Mouse (Mus musculus): ENCODE measurements around the gene Erc1.

Erc1 gene

GRCm38 (mm10) chr6:119584061-119584460 lies 263.9 kb downstream of the Erc1 start:
- 65% methylated on average over 1 of the region's 1 CpGs for WGBS

- WGBS = 97% methylated on average over 5 of the region's 5 CpGs
Measured at GRCm38 (mm10) chr6:119583165-119583564, 264.8 kb downstream of the Erc1 start.

- 95% methylated on average over 4 of the region's 4 CpGs for whole genome bisulfite sequencing
Measured at GRCm38 (mm10) chr6:119576706-119577105, 271.3 kb downstream of the Erc1 start.

GRCm38 (mm10) chr6:119575331-119575730 lies 272.6 kb downstream of the Erc1 start:
- 96% methylated on average over 12 of the region's 12 CpGs for WGBS

- WGBS = 70% methylated on average over 7 of the region's 7 CpGs
Measured at GRCm38 (mm10) chr6:119572296-119572695, 275.7 kb downstream of the Erc1 start.

GRCm38 (mm10) chr6:119570797-119571196 lies 277.2 kb downstream of the Erc1 start:
- 84% methylated on average over 4 of the region's 4 CpGs for WGBS

GRCm38 (mm10) chr6:119568339-119568738 lies 279.6 kb downstream of the Erc1 start:
- 82% methylated on average over 2 of the region's 2 CpGs for WGBS

GRCm38 (mm10) chr6:119565451-119566379 lies 282.3 kb downstream of the Erc1 start:
- 85% methylated on average over 23 of the region's 23 CpGs for WGBS

- 66% methylated on average over 10 of the region's 10 CpGs for WGBS
Measured at GRCm38 (mm10) chr6:119562558-119562957, 285.4 kb downstream of the Erc1 start.

GRCm38 (mm10) chr6:119558855-119559254 lies 289.1 kb downstream of the Erc1 start:
- WGBS = 92% methylated on average over 7 of the region's 7 CpGs

- 72% methylated on average over 8 of the region's 8 CpGs for WGBS
Measured at GRCm38 (mm10) chr6:119554439-119554838, 293.5 kb downstream of the Erc1 start.

- WGBS = 10% methylated on average over 14 of the region's 14 CpGs
Measured at GRCm38 (mm10) chr6:119544518-119544864, 303.5 kb downstream of the Erc1 start.

GRCm38 (mm10) chr6:119543803-119544517 lies 304.0 kb downstream of the Erc1 start, which contains the start of gene Wnt5b:
TSS of gene Wnt5b (minus strand) at chr6:119544347.
- 1% methylated on average over 111 of the region's 120 CpGs for WGBS

GRCm38 (mm10) chr6:119543456-119543802 lies 304.5 kb downstream of the Erc1 start:
- WGBS = 5% methylated on average over 30 of the region's 30 CpGs

GRCm38 (mm10) chr6:119535867-119536266 lies 312.1 kb downstream of the Erc1 start:
- 87% methylated on average over 12 of the region's 12 CpGs for WGBS

- 52% methylated on average over 9 of the region's 9 CpGs for WGBS
Measured at GRCm38 (mm10) chr6:119533170-119533709, 314.7 kb downstream of the Erc1 start.

GRCm38 (mm10) chr6:119529659-119530058 lies 318.3 kb downstream of the Erc1 start:
- WGBS = 93% methylated on average over 3 of the region's 3 CpGs

GRCm38 (mm10) chr6:119526498-119526897 lies 321.5 kb downstream of the Erc1 start:
- 68% methylated on average over 5 of the region's 5 CpGs for WGBS

GRCm38 (mm10) chr6:119521931-119522391 lies 326.0 kb downstream of the Erc1 start:
- 16% methylated on average over 3 of the region's 3 CpGs for WGBS

- WGBS = 47% methylated on average over 3 of the region's 3 CpGs
Measured at GRCm38 (mm10) chr6:119521482-119521900, 326.5 kb downstream of the Erc1 start.
